Mouse (Mus musculus) adrenal gland (tissue): ENCODE measurements around the gene Galntl6.

Source experiments
- intact Hi-C: fragments of 180-260 bp; cut with DNase I; formaldehyde crosslinking; loops from one replicate; pipeline ENCODE4 v1.15.1; 2025

Gene Galntl6

DNA sequence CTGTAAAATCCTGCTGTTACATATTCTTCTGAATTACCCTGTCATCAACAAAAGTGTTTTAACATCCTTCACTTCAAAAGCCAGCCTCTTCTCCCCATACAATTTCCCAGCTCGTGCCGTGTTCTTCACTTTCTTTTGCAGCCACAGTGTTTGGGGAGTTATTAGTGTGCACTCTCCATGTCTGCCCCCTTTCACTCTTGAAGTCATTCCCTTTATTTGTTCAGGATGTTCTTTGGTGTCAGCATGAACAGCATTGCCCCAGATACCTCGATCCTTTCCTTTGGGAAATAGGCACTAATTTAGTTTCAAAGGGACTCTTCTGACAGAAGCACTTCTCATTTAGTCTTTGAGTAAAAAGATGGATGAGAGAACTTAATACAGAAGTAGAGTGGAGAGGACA, 939.6 kb downstream of the Galntl6 start:
- intact Hi-C loops: no loop called here

DNA sequence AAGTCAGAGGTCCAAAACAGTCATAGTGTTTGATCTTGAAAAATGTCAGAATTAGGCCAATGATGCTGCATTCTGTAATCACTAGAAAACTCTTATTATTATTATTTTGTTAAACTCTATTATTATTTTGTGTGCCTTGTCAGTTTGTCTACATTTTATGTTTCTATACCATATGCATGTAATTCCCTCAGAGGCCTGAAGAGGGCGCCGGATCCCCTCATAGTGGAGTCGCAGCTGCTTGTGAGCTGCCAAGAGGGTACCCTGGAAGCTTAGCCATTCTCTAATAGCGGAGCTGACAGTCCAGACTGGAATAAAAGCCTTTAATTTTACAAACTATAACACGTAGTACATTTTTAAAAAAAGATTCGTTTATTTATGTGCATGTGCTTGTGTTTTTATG, 945.8 kb downstream of the Galntl6 start:
- intact Hi-C loops: no loop called here

DNA sequence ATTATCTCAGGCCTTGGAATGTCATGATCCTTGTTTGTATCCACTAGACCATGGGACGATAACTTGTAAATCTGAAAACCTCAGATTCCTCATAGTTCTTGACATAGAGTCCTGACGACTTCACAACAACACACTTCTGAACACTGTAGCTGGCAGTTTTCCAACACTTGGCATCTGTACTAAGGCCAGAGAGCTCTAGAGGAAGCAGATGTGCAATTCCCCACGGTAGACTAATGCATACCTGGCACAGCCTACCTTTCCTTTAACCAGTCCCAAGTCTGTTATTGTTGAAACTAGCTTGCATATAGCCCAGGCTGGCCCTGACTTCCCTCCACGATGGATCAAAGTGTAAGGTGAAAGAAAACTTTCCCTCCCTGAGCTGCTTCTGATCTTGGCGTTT, 946.9 kb downstream of the Galntl6 start:
- intact Hi-C loops: no loop called here

DNA sequence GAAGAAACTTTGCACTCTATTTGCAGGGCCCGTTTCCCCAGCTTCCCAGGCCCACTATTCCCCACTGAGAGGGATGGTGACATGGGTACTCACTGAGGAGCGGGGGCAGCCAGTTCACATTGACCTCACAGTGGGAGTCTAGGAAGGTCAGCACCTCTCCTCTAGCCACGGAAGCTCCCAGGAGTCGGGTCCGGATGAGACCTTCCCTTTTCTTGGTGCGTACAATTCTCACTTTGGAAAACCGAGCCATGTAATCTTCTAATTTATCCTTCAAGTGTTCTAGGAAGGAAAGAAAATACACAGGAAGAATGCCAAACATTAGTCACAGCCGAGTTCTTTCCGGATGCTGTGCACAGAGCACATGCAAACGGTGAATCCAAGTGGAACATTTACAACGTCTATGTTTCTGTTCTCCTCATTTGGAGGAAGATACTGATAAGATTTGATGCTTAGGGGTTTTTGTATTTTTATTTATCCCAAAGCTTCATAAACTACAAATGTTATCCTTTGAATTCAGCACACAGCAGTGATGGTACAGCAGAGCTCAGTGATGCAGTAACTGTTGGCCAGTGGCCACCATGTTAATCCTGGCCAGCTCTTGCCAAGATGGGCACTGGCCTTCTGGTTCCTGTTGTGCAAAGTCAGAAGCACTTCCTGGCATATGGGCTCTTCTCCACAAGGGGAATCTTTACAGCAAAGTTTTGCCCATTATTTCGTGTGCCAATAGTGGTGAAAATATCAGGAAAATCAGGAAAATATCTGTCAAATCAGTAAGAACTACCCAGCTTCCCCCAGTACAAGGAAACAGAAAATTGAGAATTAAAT, 949.9 kb downstream of the Galntl6 start:
- intact Hi-C loops: no loop called here

DNA sequence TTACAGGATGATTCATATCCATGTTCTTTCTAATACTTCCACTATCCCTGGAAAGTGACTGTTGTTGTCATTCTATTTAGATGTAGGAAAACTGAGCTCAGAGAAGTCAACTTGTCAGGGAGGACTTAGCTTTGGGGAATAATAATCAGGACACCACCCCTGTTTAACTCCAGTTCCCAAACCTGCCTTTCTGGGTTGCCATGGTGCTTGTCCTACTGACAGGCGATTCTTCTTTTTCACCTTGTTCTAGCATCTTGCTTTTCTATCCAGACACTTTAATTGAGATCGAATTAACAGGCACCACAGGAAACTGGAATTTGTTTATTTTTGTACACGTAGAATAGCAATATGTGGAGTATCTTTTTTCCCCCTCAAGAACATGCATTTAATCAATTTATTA, 953.3 kb downstream of the Galntl6 start:
- intact Hi-C loops: no loop called here

DNA sequence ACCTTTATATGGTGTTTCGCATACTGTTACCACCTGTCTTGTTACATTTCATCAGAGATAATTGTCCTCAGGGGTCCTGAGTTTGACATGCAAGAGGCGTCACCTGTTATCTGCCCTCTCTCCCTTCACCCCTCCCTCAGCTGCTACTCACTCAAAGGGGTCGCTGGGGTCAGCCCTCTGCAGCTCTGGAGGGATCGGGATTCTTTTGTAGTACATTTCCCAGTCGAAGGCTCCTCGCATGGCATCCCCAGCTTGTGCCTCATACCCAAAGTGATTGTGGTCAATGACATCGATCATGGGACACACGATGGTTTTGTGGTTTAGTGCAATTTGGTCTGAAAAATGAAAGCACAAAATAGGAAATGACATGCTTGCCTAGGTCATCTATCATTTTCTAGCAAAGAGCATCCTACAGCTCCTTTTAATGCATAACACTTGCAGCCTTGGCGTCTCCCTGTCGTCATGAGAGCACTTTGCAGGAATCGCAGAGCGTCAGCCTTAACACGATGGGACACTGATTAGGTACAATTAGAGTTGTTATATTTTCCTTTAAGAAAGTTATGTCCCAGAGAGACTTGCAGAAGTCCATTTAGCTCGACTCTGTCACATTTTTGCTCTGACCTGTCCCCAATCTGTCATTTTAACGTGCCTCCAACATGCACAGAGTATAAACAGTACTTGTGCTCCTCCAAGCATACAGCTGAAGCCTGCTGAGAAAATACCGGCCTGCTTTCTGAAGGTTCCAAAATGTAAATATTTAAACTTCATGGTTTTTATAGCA, 954.1 kb downstream of the Galntl6 start:
- intact Hi-C loops: no loop called here

DNA sequence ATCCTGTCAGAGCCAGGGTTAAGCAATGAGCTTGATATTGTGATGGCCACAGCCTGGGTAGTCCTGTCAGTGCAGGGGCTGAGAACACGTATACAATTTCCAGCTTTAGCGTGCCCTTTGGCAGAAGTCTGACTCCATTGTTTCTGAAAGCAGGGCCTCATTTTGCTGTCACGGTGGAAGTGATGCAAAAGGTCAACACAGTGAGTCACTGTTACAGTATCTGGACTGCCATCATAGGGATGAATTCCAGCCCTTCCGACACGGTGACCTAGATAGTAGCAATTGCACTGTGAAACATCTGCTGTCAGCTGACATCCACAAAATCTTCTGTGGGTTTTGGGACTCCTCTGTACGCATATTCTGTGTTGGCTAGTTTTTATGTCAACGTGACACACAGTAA, 956.9 kb downstream of the Galntl6 start:
- intact Hi-C loops: no loop called here

DNA sequence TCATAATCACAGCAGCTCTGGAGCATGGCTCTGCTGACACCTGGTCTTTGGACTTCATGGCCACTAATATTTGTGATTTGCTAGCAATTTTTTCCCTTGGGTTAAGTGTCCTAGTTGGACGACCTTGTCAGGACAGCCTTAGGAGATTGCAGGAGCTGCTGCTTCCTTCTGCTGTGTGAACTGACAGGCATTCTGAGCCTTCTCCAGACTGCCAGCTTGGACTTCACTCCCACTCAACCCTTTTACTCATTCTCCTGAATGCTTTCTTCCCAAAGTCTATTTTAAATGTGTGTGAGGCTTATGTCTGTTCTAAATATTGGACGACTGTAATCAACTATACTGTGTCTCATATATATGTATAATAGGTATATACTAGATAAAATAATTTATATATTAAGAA, 971.3 kb downstream of the Galntl6 start:
- intact Hi-C loops: loop anchor here (10.0 kb wide), 1 partner anchor 204 kb away; no protein-coding TSS in a partner anchor

DNA sequence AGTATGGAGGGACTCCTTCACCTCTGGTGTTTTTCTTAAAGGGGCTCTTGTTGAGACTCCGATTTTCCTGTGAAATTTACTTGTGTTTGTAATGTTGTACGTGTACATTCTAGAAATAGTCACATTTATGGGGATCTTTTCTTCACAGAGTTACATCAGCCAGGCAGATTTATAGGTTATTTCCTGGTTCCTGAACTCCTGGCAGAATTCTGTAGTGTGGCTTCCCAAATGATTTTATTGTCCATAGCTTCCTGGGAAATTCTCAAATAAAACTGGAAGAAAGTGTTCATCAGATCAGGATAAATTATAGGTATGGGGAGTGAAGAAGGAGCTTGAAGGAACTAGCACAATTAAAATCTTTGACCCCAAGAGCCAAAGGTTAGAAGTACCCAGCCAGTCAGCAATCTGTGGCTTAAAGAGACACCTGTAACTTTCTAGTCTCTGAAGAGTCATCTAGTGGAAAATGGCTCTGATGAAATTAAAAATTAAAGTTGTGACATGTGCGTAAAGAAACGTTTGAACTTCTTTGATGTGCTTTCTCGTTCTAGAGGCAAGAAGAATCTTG, 972.5 kb downstream of the Galntl6 start:
- intact Hi-C loops: loop anchor here (5.0 to 10.0 kb wide), 2 partner anchors 205 to 368 kb away; no protein-coding TSS in a partner anchor

DNA sequence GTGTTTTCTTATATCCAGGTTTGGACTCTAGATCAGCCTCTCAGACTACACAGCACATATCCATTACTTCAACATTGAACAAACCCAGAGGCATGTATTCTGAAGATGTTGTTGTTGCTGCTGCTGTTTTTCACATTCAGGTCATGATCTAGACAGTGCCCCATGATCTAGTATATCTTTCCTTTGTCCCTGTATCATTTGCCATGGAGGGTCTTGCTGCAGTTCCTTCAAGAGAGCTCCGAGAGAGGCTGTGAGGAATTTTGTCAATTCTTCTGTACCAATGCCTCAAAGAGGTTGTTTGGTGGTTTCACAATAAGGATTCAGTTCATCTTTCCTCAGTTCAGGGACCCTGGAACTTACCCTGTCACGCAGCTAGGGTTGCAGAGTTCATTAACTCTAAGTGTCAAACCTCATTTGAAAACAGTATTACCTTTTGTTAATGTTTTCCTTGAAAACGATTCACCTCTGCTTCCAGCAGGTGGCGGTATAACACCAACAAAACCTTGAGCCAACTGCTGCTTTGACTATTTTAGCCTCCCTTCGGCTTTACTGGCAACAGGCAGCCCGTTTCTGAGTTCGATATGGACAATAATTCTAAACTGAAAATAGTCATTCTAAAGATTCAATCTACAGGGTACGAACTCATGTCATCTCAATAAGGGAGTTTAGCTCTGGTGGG, 973.1 kb downstream of the Galntl6 start:
- intact Hi-C loops: loop anchor here (5.0 kb wide), 1 partner anchor 367 kb away; no protein-coding TSS in a partner anchor

DNA sequence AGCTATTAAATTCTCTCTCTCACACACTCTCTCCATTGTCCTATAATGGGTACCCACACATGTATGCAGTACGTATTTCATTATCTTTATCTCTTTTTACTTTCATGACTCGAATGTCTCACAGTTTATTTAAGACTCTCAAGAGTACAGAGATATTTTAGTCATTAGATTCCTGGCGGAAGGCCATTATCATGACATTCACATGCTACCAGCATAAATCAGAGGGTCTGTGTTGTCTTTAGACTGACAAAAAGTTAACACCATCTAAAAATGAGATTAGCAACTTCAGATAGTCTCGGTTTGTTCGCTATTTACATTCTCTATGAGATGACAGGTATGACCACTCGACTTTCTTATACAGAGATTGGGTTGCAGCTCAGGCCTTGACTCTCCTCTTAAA, 985.4 kb downstream of the Galntl6 start:
- intact Hi-C loops: no loop called here

DNA sequence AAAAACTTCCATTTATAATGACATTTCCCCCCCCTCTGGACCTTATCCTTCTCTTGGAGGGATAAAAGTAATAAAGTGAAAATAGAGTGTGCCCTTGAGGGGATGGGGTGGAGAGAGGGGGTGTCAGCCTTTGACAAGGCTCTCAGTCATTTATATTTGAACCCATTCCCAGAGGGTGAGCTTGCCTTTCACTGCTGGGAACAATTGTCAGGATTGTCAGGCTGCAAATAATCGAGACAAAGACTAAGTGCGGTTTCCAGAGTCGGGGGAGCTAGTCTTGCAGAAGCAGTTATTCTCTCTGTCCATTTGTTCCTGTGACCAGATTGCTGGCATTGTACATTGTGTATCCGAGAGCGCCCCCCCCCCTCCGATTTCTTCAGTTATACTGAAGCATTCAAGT, 988.9 kb downstream of the Galntl6 start:
- intact Hi-C loops: no loop called here

DNA sequence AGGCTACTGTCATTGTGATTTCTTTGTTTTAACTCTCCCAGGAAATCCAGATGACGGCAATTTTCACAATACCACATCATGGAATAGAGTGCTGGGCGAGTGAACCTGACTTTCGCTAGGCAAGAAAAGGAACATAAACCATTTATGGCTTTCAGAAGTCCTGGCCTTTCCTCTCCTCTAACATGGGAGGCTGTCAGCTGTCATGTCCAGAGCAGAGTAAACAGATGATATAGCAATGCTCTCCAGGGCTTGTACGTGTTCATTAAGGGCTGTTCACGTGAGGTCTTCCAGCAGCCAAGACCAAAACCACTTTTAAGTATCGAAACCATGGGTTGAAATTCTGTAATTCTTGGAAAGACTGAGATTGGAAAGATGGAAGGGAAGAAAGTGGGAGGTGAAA, 989.3 kb downstream of the Galntl6 start:
- intact Hi-C loops: no loop called here

DNA sequence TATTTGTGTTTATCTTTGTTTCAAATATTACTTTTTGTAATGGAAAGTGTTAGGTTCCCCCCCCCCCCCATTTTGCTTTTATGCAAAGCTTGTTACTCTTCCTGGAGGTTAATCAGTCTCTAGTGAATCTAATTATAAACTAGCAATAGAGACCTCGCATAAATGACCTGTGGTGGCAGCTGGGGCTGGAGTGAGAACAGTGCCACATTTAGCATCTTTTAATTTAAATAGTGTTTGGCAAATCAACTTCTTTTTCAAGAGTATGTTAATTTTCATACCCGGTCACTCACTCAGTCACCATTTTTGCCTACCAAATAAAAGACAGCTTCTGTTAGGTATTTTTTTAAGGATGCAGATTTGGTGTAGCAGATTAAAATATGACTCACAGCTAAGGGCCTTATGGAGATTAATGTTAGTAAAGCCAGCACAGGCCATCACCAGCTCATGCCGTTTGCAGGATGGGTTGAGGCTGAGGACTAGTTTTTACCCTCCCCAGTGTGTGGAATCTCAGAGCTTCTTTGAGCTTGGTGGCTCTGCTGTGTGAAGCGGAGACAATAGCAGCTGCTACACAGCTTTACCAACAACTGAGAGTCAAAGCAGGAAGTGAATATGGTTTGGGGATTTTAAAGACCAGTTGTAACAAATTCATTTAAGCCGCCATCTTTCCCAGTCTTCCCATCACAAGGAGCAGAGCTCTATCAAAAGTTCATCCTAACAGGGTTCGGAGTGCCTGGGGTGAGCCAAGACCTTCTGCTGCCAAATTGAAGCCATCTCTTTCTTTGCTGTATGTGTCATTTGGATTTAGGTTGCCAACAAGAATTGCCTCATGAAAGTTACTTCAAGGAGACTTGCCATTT, 990.0 kb downstream of the Galntl6 start:
- intact Hi-C loops: no loop called here

DNA sequence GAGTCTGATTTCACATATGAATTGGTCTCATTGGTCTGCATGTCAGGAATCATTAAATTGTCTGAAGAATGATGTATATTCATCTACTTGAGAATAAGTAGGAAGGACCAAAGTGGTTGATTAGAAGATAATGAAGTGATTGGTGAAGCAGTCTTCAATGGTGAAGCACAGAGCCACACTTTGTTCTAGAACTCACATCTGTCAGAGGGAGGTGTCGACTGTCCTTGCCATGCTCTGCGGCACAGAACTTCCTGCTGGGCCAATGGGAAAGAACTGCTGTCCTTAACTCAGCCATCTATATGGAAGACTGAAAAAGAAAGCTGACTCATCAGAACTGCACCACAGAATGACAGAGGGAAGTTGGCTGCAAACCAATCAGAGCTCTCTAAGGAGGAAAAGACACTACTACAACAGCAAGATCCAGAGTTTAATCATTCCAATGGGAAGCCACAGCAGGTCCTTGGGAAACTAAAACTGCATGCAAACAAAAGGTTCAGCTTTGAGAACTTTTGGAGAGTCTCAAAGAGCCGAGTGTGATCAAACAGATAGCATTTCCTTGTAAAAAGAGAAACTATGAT, 992.0 kb downstream of the Galntl6 start:
- intact Hi-C loops: no loop called here

DNA sequence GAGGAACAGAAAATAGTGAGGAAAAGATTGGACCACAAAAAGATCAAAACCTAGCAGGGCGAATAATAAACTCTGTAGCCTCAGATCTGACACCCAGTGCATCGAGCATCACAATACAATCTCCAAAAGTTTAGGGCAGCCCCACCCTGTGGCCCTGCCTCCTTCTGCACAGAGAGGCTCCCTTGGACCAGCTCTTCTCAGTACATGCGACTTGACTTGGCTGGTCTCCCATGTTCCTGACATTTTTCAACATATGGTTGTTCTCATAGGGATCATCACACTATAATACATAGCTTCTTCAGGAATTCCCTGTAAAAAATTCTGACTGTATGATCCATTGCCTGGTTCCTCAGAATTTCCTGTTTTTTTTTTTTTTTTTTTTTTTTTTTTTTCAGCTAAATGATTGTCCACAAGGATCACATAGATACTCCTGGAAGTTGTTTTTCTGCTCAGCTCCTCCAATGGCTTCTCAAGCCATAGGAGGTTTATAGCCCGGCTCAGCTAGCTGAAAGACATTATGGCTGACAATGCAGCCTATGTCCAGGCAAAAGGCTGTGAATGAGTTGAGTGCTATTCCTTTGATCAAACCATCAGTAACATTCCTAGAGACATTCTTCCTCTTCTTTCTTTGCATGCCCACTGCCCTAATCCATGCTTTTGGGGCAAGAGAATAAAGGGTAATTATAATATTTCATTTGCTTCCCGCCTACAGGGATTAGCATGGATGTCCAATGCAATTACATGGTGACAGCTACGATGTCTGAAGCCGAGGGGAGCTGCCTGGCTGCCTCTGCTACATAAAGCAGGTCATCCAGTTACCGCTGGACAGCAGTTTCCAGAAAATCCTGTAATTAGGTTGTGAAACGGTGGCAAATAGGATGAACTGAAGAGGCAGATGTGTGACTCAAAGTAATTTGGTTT, 993.5 kb downstream of the Galntl6 start:
- intact Hi-C loops: no loop called here

DNA sequence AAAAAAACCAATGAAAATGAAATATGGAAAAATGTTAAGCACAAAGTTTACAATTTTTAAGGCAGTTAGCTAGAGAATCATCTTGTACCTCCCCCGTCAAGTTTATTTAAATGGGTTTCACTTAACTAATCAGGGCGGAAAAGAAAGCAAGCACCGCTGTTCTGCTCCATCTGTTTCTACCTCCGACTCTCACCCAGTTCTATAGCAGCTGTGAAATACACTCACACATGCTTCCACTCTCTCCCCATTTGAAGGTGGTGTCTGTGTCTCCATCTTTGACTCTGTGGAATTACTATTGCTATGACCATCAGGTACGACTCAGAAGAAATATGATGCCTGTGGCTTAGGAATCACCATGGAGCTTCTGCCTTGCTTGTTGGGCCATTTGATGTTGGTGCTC, 1019.1 kb downstream of the Galntl6 start:
- intact Hi-C loops: no loop called here

DNA sequence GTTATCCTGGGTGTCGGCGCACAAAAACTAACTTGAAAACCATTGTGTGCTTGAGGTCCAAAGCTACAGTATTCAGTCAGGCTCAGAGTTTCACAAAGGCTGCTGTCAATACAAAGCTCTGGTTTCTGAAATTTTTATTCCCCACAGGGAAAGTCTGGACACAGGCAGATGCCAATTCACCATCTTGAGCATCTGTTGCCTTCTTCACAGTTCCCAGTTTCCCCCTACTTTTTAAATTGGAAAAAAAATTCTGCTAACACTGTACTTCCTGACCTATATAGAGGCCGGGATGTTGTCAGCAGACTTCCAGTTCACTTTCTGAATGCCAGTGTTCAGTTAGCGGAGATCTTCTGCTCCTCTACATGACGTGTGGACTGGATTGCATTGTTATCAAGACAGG, 1020.3 kb downstream of the Galntl6 start:
- intact Hi-C loops: no loop called here

DNA sequence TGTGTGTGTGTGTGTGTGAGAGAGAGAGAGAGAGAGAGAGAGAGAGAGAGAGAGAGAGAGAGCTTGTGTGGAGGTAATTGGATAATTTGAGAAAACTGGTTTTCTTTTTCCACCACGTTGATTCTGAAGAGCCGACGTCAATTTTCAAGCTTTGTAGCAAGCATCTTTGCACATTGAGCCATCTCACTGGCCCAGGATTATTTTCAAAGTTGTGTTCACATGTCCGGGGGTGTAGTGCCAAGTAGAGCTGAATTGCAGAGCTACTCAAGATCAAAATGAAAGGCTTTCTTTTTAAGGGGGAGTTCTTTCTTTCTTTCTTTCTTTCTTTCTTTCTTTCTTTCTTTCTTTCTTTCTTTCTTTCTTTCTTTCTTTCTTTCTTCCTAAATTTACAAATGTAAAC, 1022.3 kb downstream of the Galntl6 start:
- intact Hi-C loops: no loop called here
